7 mouse cellular contexts compared by ENCODE assay signal in genomic region chr13:55463399-55464026, GRCm38 (mm10). TPM values are rescaled to one million over a fixed set of nuclear protein-coding genes. Genes with fewer than 3 reads are reported as not detected.
DNase-seq lines count a peak whose midpoint lies in the region; ATAC-seq and TF ChIP-seq lines count a peak whose summit lies in the region.

No protein-coding gene starts in this region.

- peaks cover 57% of the 10 kb centered on the region for H3K4me1 ChIP-seq in megakaryocyte, embryonic 14.5 days
- peaks cover 22% of the 10 kb centered on the region for H3K4me1 ChIP-seq in forebrain, embryonic 11.5 days (replicated peaks; ENCODE audit: control insufficient read depth, insufficient read depth, low read length)
- no peaks in the 10 kb centered on the region for H3K4me1 ChIP-seq in intestine, postnatal 0 days (replicated peaks; ENCODE audit: control insufficient read depth, insufficient read depth, low read length)
- H3K4me1 ChIP-seq in small intestine, adult 2 months (ENCODE audit: control insufficient read depth, insufficient read depth, insufficient read length, low read length): peaks cover 12% of the 10 kb centered on the region

- H3K4me2 ChIP-seq in forebrain, embryonic 11.5 days (ENCODE audit: low read depth, low read length, severe bottlenecking): peak overlapping the region; percentile 94
- H3K4me2 ChIP-seq in intestine, postnatal 0 days (replicated peaks; ENCODE audit: low read depth): peak overlapping the region; percentile 87

- WGBS in forebrain, embryonic 11.5 days: 10% methylated on average over 14 of the region's 14 CpGs
- WGBS in intestine, postnatal 0 days: 16% methylated on average over 14 of the region's 14 CpGs
- 20% methylated on average over 14 of the region's 14 CpGs for WGBS in small intestine, adult 2 months

- peaks cover 49% of the 10 kb centered on the region for H3K36me3 ChIP-seq in megakaryocyte, embryonic 14.5 days (replicated peaks; ENCODE audit: low read length)
- H3K36me3 ChIP-seq in forebrain, embryonic 11.5 days (ENCODE audit: control insufficient read depth, insufficient read depth, low read length): no peaks in the 10 kb centered on the region; the same call in 1 of the 2 replicates
- H3K36me3 ChIP-seq in intestine, postnatal 0 days (ENCODE audit: control insufficient read depth, insufficient read depth): peaks cover 26% of the 10 kb centered on the region
- peaks cover 25% of the 10 kb centered on the region for H3K36me3 ChIP-seq in small intestine, adult 2 months (ENCODE audit: control insufficient read depth, insufficient read depth, low read length)

- no peaks in the 10 kb centered on the region for H3K9me3 ChIP-seq in megakaryocyte, embryonic 14.5 days
- H3K9me3 ChIP-seq in forebrain, embryonic 11.5 days (ENCODE audit: control insufficient read depth, low read length): no peaks in the 10 kb centered on the region
- no peaks in the 10 kb centered on the region for H3K9me3 ChIP-seq in intestine, postnatal 0 days (ENCODE audit: control insufficient read depth)

- H3K27ac ChIP-seq in forebrain, embryonic 11.5 days (ENCODE audit: low read depth, low read length): peak overlapping the region; percentile 97
- H3K27ac ChIP-seq in intestine, postnatal 0 days (ENCODE audit: low read depth, low read length): no peak overlapping the region
- no peak overlapping the region for H3K27ac ChIP-seq in small intestine, adult 2 months (ENCODE audit: insufficient read depth, low read depth, low read length)

- TF ChIP-seq POLR2A in small intestine, adult 2 months (IDR thresholded peaks at IDR 0.05; ENCODE audit: low read depth, low read length): no peak

- H3K9ac ChIP-seq in forebrain, embryonic 11.5 days (ENCODE audit: low read length): peak overlapping the region; percentile 90
- no peak overlapping the region for H3K9ac ChIP-seq in intestine, postnatal 0 days (ENCODE audit: low read depth, low read length)

- ATAC-seq in megakaryocyte, adult 5-6 weeks (ENCODE audit: poor library complexity, severe bottlenecking): no peak
- peak; percentile 8 for ATAC-seq in forebrain, embryonic 11.5 days (replicated peaks; ENCODE audit: low FRiP score)
- ATAC-seq in intestine, postnatal 0 days: no peak

- peaks cover 47% of the 10 kb centered on the region for H3K27me3 ChIP-seq in megakaryocyte, embryonic 14.5 days (replicated peaks)
- no peaks in the 10 kb centered on the region for H3K27me3 ChIP-seq in forebrain, embryonic 11.5 days (ENCODE audit: control insufficient read depth, insufficient read depth, low read length)
- H3K27me3 ChIP-seq in intestine, postnatal 0 days (replicated peaks; ENCODE audit: control insufficient read depth, insufficient read depth, low read length): peaks cover 10% of the 10 kb centered on the region; the same call in 1 of the 2 replicates
- 0 out of 2 replicates have a peak, but pooled peaks cover 5% of the 10 kb centered on the region for H3K27me3 ChIP-seq in small intestine, adult 2 months (ENCODE audit: control insufficient read depth, insufficient read depth, low read length)

- H3K4me3 ChIP-seq in megakaryocyte, embryonic 14.5 days (replicated peaks): peak overlapping the region; percentile 92
- peak overlapping the region; percentile 66 for H3K4me3 ChIP-seq in forebrain, embryonic 11.5 days (ENCODE audit: low read depth, low read length)
- peak overlapping the region; percentile 54 for H3K4me3 ChIP-seq in intestine, postnatal 0 days (ENCODE audit: low read depth, low read length)
- H3K4me3 ChIP-seq in small intestine, adult 2 months (ENCODE audit: low read depth, low read length): peak overlapping the region; percentile 64

- no peak for DNase-seq in forebrain, embryonic 11.5 days (ENCODE audit: low spot score)
- no peak for DNase-seq in cerebellum, adult 11-12 months
- no peak for DNase-seq in lung, postnatal 10 days

- TF ChIP-seq CTCF in intestine, postnatal 0 days (IDR thresholded peaks at IDR 0.05; ENCODE audit: low read depth): no peak
- no peak for TF ChIP-seq CTCF in small intestine, adult 2 months (IDR thresholded peaks at IDR 0.05; ENCODE audit: extremely low read depth, insufficient read length, insufficient replicate concordance, low read depth, low read length)

RNA-seq across cellular contexts. Expression of gene Prr7, which starts 0.6 kb away (rescaled TPM):
- 5.3 and 21.1 TPM in 2 replicates for polyA plus RNA-seq in megakaryocyte, embryonic 14.5 days (2012; ENCODE audit: insufficient read depth, low replicate concordance)
- 1.1 and 1.2 TPM in 2 replicates for total RNA-seq in megakaryocyte, adult 5-6 weeks (2015)
- total RNA-seq in megakaryocyte, adult 5-6 weeks (2017): 1.4 and 1.8 TPM in 2 replicates
- 2.3 and 3.9 TPM in 2 replicates for polyA plus RNA-seq in forebrain, embryonic 11.5 days (2014; fragmentation: Nextera tagmentation; extraction: Ambion mirVana)
- polyA plus RNA-seq in intestine, postnatal 0 days (2015; fragmentation: Nextera tagmentation; extraction: Ambion mirVana): 0.14 and 0.27 TPM in 2 replicates
- 5.9 and 8.2 TPM in 2 replicates for polyA plus RNA-seq in small intestine, adult 2 months (2012; rRNA removed)

RNA-seq across cellular contexts. Expression of gene Grk6, which starts 18.6 kb away (rescaled TPM):
- 33.8 and 54.2 TPM in 2 replicates for polyA plus RNA-seq in megakaryocyte, embryonic 14.5 days (2012; ENCODE audit: insufficient read depth, low replicate concordance)
- 87.3 and 89.9 TPM in 2 replicates for total RNA-seq in megakaryocyte, adult 5-6 weeks (2015)
- total RNA-seq in megakaryocyte, adult 5-6 weeks (2017): 144 and 155 TPM in 2 replicates
- polyA plus RNA-seq in forebrain, embryonic 11.5 days (2014; fragmentation: Nextera tagmentation; extraction: Ambion mirVana): 69.5 and 79.2 TPM in 2 replicates
- 10.5 and 11.4 TPM in 2 replicates for polyA plus RNA-seq in intestine, postnatal 0 days (2015; fragmentation: Nextera tagmentation; extraction: Ambion mirVana)
- 21.1 and 38.4 TPM in 2 replicates for polyA plus RNA-seq in small intestine, adult 2 months (2012; rRNA removed)

RNA-seq across cellular contexts. Expression of gene Dbn1, which starts 24.4 kb away (rescaled TPM):
- polyA plus RNA-seq in megakaryocyte, embryonic 14.5 days (2012; ENCODE audit: insufficient read depth, low replicate concordance): 1.8 and 5.0 TPM in 2 replicates
- total RNA-seq in megakaryocyte, adult 5-6 weeks (2015): 0.18 TPM in 1 of 2 replicates, not detected in the other
- 0.57 and 2.9 TPM in 2 replicates for total RNA-seq in megakaryocyte, adult 5-6 weeks (2017)
- 411 and 418 TPM in 2 replicates for polyA plus RNA-seq in forebrain, embryonic 11.5 days (2014; fragmentation: Nextera tagmentation; extraction: Ambion mirVana)
- 31.3 and 34.8 TPM in 2 replicates for polyA plus RNA-seq in intestine, postnatal 0 days (2015; fragmentation: Nextera tagmentation; extraction: Ambion mirVana)
- polyA plus RNA-seq in small intestine, adult 2 months (2012; rRNA removed): 8.9 and 9.8 TPM in 2 replicates

RNA-seq across cellular contexts. Expression of gene F12, which starts 36.9 kb away (rescaled TPM):
- 0.54 TPM in 1 of 2 replicates, not detected in the other for polyA plus RNA-seq in megakaryocyte, embryonic 14.5 days (2012; ENCODE audit: insufficient read depth, low replicate concordance)
- 0.13 and 0.21 TPM in 2 replicates for total RNA-seq in megakaryocyte, adult 5-6 weeks (2015)
- total RNA-seq in megakaryocyte, adult 5-6 weeks (2017): not detected in 2 replicates
- polyA plus RNA-seq in forebrain, embryonic 11.5 days (2014; fragmentation: Nextera tagmentation; extraction: Ambion mirVana): not detected in 2 replicates
- polyA plus RNA-seq in intestine, postnatal 0 days (2015; fragmentation: Nextera tagmentation; extraction: Ambion mirVana): 1.2 and 2.3 TPM in 2 replicates
- 0.41 and 0.60 TPM in 2 replicates for polyA plus RNA-seq in small intestine, adult 2 months (2012; rRNA removed)

RNA-seq across cellular contexts. Expression of gene Pfn3, which starts 48.5 kb away (rescaled TPM):
- not detected in 2 replicates for polyA plus RNA-seq in megakaryocyte, embryonic 14.5 days (2012; ENCODE audit: insufficient read depth, low replicate concordance)
- not detected in 2 replicates for total RNA-seq in megakaryocyte, adult 5-6 weeks (2015)
- not detected in 2 replicates for total RNA-seq in megakaryocyte, adult 5-6 weeks (2017)
- polyA plus RNA-seq in forebrain, embryonic 11.5 days (2014; fragmentation: Nextera tagmentation; extraction: Ambion mirVana): not detected in 2 replicates
- polyA plus RNA-seq in intestine, postnatal 0 days (2015; fragmentation: Nextera tagmentation; extraction: Ambion mirVana): not detected in 2 replicates
- not detected in 2 replicates for polyA plus RNA-seq in small intestine, adult 2 months (2012; rRNA removed)

Comparison
In these comparisons a context has a peak if more than half of its experiments do, and no peak if none do; other contexts are left out.
1. RNA of gene Dbn1, which starts 24.4 kb away (polyA plus RNA-seq): 411 to 418 TPM in forebrain, embryonic 11.5 days; 31.3 to 34.8 TPM in intestine, postnatal 0 days, 8.9 to 9.8 TPM in small intestine, adult 2 months and 1.8 to 5.0 TPM in megakaryocyte, embryonic 14.5 days; every median in the first group is over 10 times any median in the second.
2. Peak in every context shown above with its lines, with median percentiles within 50 percentile points of each other: H3K4me3 ChIP-seq.